Mouse (Mus musculus) embryonic facial prominence, embryonic 15.5 days (tissue): ENCODE results near the gene Ppip5k2. TPM values are rescaled to one million over a fixed set of nuclear protein-coding genes. Genes with fewer than 3 reads are reported as not detected.
"Not testable (repeated sequence)": the region's sequence is repeated elsewhere in the genome, so short reads cannot be mapped to it uniquely, and the experiment has no call there.

ENCODE experiments used
- ATAC-seq: fragments of 200-750 bp; cut with Nextera tagmentation; 2 replicates; pipeline ENCODE4 v1.8.0; 2017; ENCODE audit warnings: low read depth, moderate TSS enrichment; ENCODE audit not compliant: insufficient number of reproducible peaks, low FRiP score, low TSS enrichment
- H3K27ac ChIP-seq: fragments of 300-500 bp; sonication (generic); replicated peaks from 2 replicates; pipeline ENCODE4 v1.5.1; 2015; ENCODE audit warnings: mild to moderate bottlenecking, inconsistent platforms
- H3K27me3 ChIP-seq: fragments of 300-500 bp; sonication (generic); 2 replicates; pipeline ENCODE4 v1.6.1; 2015; ENCODE audit warnings: inconsistent platforms
- H3K36me3 ChIP-seq: fragments of 300-500 bp; sonication (generic); 2 replicates; pipeline ENCODE4 v1.6.1; 2015; ENCODE audit warnings: mild to moderate bottlenecking, inconsistent platforms
- H3K4me1 ChIP-seq: fragments of 300-500 bp; sonication (generic); 2 replicates; pipeline ENCODE4 v1.6.1; 2015; ENCODE audit warnings: inconsistent platforms
- H3K4me2 ChIP-seq: fragments of 300-500 bp; sonication (generic); replicated peaks from 2 replicates; pipeline ENCODE4 v1.6.1; 2015; ENCODE audit warnings: mild to moderate bottlenecking, inconsistent platforms
- H3K4me3 ChIP-seq: fragments of 300-500 bp; sonication (generic); replicated peaks from 2 replicates; pipeline ENCODE4 v1.5.1; 2015; ENCODE audit warnings: mild to moderate bottlenecking, inconsistent platforms
- H3K9ac ChIP-seq: fragments of 300-500 bp; sonication (generic); 2 replicates; pipeline ENCODE4 v1.6.1; 2015; ENCODE audit warnings: inconsistent platforms
- H3K9me3 ChIP-seq: fragments of 300-500 bp; sonication (generic); replicated peaks from 2 replicates; pipeline ENCODE4 v1.6.1; 2016; ENCODE audit warnings: inconsistent platforms
- WGBS: fragments of 180-500 bp; shearing (Covaris S2); methylation state at CpG from one replicate; pipeline ENCODE4 v1.1.7; 2015; 5-methylcytosine and 5-hydroxymethylcytosine counted together
- polyA plus RNA-seq: library from polyadenylated mRNA; unstranded; fragments of >200 nt; fragmentation: Nextera tagmentation; extraction: Ambion mirVana; gene quantifications from 2 replicates; pipeline ENCODE4 v1.2.1, GENCODE M21; 2015

Ppip5k2 gene
- polyA plus RNA-seq, 1 experiment from 2014 or later, result 21.3 TPM

GRCm38 (mm10) chr1:97773973-97774372, 3.8 kb upstream of the Ppip5k2 start:
- H3K36me3 ChIP-seq, result no peaks in the 10 kb centered on the region
- H3K9me3 ChIP-seq, result no peaks in the 10 kb centered on the region
- 0 out of 2 replicates have a peak, but pooled peaks cover 3% of the 10 kb centered on the region for H3K4me1 ChIP-seq
- 89% methylated on average over 2 of the region's 2 CpGs for WGBS
- ATAC-seq, result no peak
- H3K9ac ChIP-seq, result no peak overlapping the region
- H3K27ac ChIP-seq, result no peak overlapping the region
- no peaks in the 10 kb centered on the region for H3K27me3 ChIP-seq
- H3K4me3 ChIP-seq, result no peak overlapping the region
- no peak overlapping the region for H3K4me2 ChIP-seq

GRCm38 (mm10) chr1:97773362-97773761, 3.2 kb upstream of the Ppip5k2 start:
- Histone ChIP-seq H3K4me1 (peaks cover 8% of the 10 kb centered on the region; the same call in 1 of the 2 replicates), H3K4me2 (no peak overlapping the region), H3K27ac (no peak overlapping the region), H3K9me3 (no peaks in the 10 kb centered on the region), H3K36me3 (no peaks in the 10 kb centered on the region), H3K9ac (no peak overlapping the region), H3K4me3 (no peak overlapping the region), H3K27me3 (no peaks in the 10 kb centered on the region)
- 88% methylated on average over 6 of the region's 6 CpGs for WGBS
- no peak for ATAC-seq

DNA sequence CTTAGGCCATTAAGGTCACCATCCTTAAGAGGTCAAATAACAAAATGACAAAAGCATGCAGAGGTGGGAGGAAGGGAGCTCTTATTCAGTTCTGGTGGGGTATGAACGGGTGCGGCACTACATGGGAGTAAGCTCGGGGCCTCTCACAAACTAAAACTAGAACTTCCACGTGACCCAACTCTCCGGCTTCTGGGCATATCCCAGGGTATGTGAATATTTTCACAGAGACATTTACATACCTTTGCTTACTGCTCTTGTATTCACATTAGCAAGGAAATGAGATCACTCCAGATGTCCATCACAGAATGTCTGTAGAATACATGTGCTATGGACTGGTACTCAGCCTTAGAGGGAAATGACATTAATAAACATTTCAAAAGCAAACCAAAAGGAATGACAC, 1.5 kb upstream of the Ppip5k2 start:
- Histone ChIP-seq H3K4me1 (peaks cover 8% of the 10 kb centered on the region; the same call in 1 of the 2 replicates), H3K9ac (no peak overlapping the region), H3K4me3 (no peak overlapping the region), H3K9me3 (no peaks in the 10 kb centered on the region), H3K27me3 (no peaks in the 10 kb centered on the region), H3K4me2 (no peak overlapping the region), H3K36me3 (no peaks in the 10 kb centered on the region), H3K27ac (no peak overlapping the region)
- ATAC-seq, result no peak
- WGBS, result 89% methylated on average over 5 of the region's 5 CpGs

GRCm38 (mm10) chr1:97771118-97771517, 907 bp upstream of the Ppip5k2 start:
- Histone ChIP-seq H3K4me3 (no peak overlapping the region; the same call in 1 of the 2 replicates), H3K36me3 (no peaks in the 10 kb centered on the region), H3K9me3 (no peaks in the 10 kb centered on the region), H3K9ac (no peak overlapping the region), H3K27me3 (no peaks in the 10 kb centered on the region), H3K4me1 (peaks cover 8% of the 10 kb centered on the region; the same call in 1 of the 2 replicates), H3K4me2 (peak overlapping the region; percentile 6; the same call in 1 of the 2 replicates), H3K27ac (no peak overlapping the region)
- WGBS, result 63% methylated on average over 7 of the region's 7 CpGs
- ATAC-seq, result no peak

DNA sequence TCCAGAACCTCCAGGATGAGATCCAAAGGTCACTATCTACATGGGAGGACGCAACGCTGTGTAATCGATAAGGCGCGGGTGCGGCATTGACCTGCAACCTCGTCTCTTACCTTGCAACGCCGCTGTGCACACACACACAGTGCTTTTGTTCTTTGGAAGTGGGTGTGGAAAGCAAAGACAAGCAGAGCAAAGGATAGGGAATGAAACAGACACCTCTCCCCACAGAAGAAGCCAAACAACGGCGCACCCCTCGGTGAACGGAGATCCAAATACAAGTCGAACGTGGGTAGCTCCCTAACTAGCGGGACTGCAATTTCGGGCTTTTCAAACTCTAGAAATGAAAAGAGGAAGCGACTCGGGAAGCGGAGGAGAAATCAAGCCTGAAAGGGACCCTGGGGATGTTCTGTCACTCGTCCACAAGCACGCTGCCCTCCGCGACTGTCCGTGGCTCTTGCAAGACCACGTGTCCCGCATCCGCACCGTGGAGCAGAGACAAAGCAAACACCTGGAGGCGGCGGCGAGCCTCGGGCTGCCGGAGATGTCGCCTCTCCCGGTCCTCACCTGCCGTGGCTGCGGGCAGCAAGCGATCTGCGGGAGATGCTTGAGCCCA, 812 bp downstream of the Ppip5k2 start:
- peak overlapping the region; percentile 89 for H3K4me3 ChIP-seq
- H3K9me3 ChIP-seq, result no peaks in the 10 kb centered on the region
- ATAC-seq, result no peak
- 0% methylated on average over 40 of the region's 40 CpGs for WGBS
- no peaks in the 10 kb centered on the region for H3K36me3 ChIP-seq
- H3K4me2 ChIP-seq, result peak overlapping the region; percentile 78
- peak overlapping the region; percentile 86 for H3K9ac ChIP-seq
- H3K27ac ChIP-seq, result peak overlapping the region; percentile 75
- H3K27me3 ChIP-seq, result no peaks in the 10 kb centered on the region
- peaks cover 8% of the 10 kb centered on the region; the same call in 1 of the 2 replicates for H3K4me1 ChIP-seq

- H3K9me3 ChIP-seq, result no peaks in the 10 kb centered on the region
These were observed 1.3 kb downstream of the Ppip5k2 start for GRCm38 (mm10) chr1:97768906-97769293.

DNA sequence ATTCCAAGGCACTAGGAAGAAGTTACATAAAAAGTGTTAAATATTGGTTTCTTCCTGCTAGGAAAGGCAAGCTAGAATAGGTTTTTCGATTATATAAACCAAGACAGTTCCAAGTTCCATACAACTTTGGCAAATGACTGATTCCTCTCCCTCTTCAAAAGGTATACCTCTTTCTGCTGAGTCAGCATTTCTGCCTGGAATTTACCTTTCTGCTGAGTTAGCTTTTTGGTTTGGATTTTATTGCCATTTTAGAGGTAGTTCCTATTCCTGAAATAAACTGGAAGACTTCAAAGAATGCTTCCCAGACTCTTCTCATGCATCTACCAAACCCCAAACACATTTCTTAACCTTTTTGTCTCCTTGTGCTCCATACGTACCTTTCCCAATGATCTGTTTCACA, 2.1 kb downstream of the Ppip5k2 start:
- ATAC-seq, result no peak
- H3K9ac ChIP-seq, result no peak overlapping the region
- 79% methylated on average over 2 of the region's 2 CpGs for WGBS
- H3K4me1 ChIP-seq, result peaks cover 8% of the 10 kb centered on the region; the same call in 1 of the 2 replicates
- H3K27me3 ChIP-seq, result no peaks in the 10 kb centered on the region
- no peaks in the 10 kb centered on the region for H3K9me3 ChIP-seq
- no peak overlapping the region; the same call in 1 of the 2 replicates for H3K4me2 ChIP-seq
- H3K27ac ChIP-seq, result no peak overlapping the region
- H3K36me3 ChIP-seq, result no peaks in the 10 kb centered on the region
- H3K4me3 ChIP-seq, result no peak overlapping the region; the same call in 1 of the 2 replicates

More at GRCm38 (mm10) chr1:97768906-97769293, 1.3 kb downstream of the Ppip5k2 start:
- Histone ChIP-seq H3K36me3 (no peaks in the 10 kb centered on the region), H3K27ac (peak overlapping the region; percentile 75; the same call in 1 of the 2 replicates), H3K27me3 (no peaks in the 10 kb centered on the region), H3K9ac (peak overlapping the region; percentile 86), H3K4me3 (peak overlapping the region; percentile 89), H3K4me1 (peaks cover 8% of the 10 kb centered on the region; the same call in 1 of the 2 replicates), H3K4me2 (peak overlapping the region; percentile 78)
- whole genome bisulfite sequencing, result 8% methylated on average over 7 of the region's 7 CpGs
- ATAC-seq, result no peak

GRCm38 (mm10) chr1:97765712-97766111, 4.5 kb downstream of the Ppip5k2 start:
- H3K9me3 ChIP-seq, H3K27me3 ChIP-seq, H3K4me3 ChIP-seq, H3K4me1 ChIP-seq, H3K9ac ChIP-seq, ATAC-seq, H3K27ac ChIP-seq, H3K4me2 ChIP-seq, H3K36me3 ChIP-seq: not testable (repeated sequence)
- WGBS, result 81% methylated on average over 4 of the region's 4 CpGs

- no peak overlapping the region for H3K4me2 ChIP-seq
- WGBS, result 84% methylated on average over 6 of the region's 6 CpGs
These were observed 8.7 kb downstream of the Ppip5k2 start for GRCm38 (mm10) chr1:97761477-97761876.

GRCm38 (mm10) chr1:97760598-97760997, 9.6 kb downstream of the Ppip5k2 start:
- no peak overlapping the region for H3K4me2 ChIP-seq
- H3K27me3 ChIP-seq, result no peaks in the 10 kb centered on the region
- no peak overlapping the region for H3K27ac ChIP-seq
- no peaks in the 10 kb centered on the region for H3K4me1 ChIP-seq
- no peak overlapping the region for H3K4me3 ChIP-seq
- 82% methylated on average over 7 of the region's 7 CpGs for WGBS
- no peak overlapping the region for H3K9ac ChIP-seq
- H3K36me3 ChIP-seq, result peaks cover 2% of the 10 kb centered on the region; the same call in 1 of the 2 replicates
- no peaks in the 10 kb centered on the region for H3K9me3 ChIP-seq
- ATAC-seq, result no peak

More at GRCm38 (mm10) chr1:97761477-97761876, 8.7 kb downstream of the Ppip5k2 start:
- no peak overlapping the region for H3K9ac ChIP-seq
- no peak overlapping the region for H3K27ac ChIP-seq
- no peak for ATAC-seq
- H3K9me3 ChIP-seq, result no peaks in the 10 kb centered on the region
- H3K27me3 ChIP-seq, result no peaks in the 10 kb centered on the region
- no peaks in the 10 kb centered on the region for H3K36me3 ChIP-seq
- no peaks in the 10 kb centered on the region for H3K4me1 ChIP-seq
- H3K4me3 ChIP-seq, result no peak overlapping the region

DNA sequence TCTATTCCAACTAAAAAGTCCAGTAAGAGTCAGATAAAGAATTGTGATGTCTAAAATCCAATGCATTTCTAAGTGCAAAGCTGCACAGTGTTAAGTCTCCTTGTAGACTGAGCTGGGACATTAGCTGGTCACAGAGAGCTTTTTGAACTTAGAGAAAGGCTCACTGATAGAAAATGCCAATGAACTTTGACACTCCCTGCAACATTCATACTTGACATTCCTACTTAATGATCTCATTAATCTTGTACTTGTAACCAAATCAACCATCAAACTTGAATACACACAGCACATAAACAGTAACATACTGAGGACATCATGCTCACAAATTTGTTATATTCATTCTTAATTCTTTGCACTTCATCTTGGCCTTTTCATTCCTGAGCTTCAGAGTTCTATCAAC, 10.4 kb downstream of the Ppip5k2 start:
- H3K4me3 ChIP-seq, result no peak overlapping the region
- no peaks in the 10 kb centered on the region for H3K4me1 ChIP-seq
- peaks cover 9% of the 10 kb centered on the region; the same call in 1 of the 2 replicates for H3K36me3 ChIP-seq
- no peaks in the 10 kb centered on the region for H3K27me3 ChIP-seq
- H3K4me2 ChIP-seq, result no peak overlapping the region
- no peaks in the 10 kb centered on the region for H3K9me3 ChIP-seq
- no peak overlapping the region for H3K9ac ChIP-seq
- H3K27ac ChIP-seq, result no peak overlapping the region
- ATAC-seq, result no peak

DNA sequence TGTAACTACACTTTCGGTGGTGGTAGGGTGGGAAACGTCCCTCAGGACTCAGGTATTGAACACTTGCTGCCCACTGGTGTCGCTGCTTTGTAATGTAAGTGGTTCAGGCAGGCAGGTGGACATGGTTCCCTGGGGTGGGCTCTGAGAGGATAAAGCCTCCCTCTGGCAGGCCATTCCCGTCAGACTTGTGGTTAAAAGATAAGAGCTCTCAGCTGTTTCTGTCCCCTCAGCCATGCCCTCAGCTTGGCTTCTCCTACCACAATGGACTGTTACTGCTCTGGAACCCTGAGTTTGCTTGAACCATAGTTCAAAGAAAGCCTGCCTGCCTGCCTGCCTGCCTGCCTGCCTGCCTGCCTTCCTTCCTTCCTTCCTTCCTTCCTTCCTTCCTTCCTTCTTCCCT, 15.8 kb downstream of the Ppip5k2 start:
- no peak for ATAC-seq
- H3K27me3 ChIP-seq, result no peaks in the 10 kb centered on the region
- H3K4me2 ChIP-seq, result no peak overlapping the region
- no peaks in the 10 kb centered on the region for H3K4me1 ChIP-seq
- WGBS, result 88% methylated on average over 4 of the region's 4 CpGs
- peaks cover 23% of the 10 kb centered on the region for H3K36me3 ChIP-seq
- H3K9me3 ChIP-seq, result no peaks in the 10 kb centered on the region
- H3K27ac ChIP-seq, result no peak overlapping the region
- H3K9ac ChIP-seq, result no peak overlapping the region
- no peak overlapping the region for H3K4me3 ChIP-seq
